Mouse (Mus musculus): Measurements from ENCODE around the gene Pard3.

DNA sequence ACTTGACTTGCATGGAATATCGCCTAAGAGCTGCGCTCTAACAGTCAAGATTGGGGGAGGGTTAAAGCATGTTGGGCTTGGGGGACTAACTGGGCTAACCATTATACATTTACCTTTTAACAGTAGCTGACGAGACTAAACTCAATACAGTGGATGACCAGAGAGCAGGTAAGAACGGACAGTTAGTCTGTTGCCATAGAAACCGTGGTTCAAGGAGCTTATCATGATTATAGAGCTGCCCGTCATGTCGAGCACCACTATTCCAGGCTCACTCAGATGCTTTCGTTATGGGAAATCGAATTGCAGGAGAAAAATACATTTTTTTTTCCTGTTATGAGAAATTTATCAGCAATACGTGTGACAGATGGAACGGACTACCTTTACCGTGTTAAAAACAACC is 346.9 kb downstream of the Pard3 start:
- TF ChIP-seq CTCF (IDR thresholded peaks at IDR 0.05; ENCODE audit: borderline replicate concordance, insufficient read depth, low read depth, low read length) = no peak
- TF ChIP-seq POLR2A (IDR thresholded peaks at IDR 0.05; ENCODE audit: borderline replicate concordance, insufficient read depth, low read length) = no peak

Data from cerebellum, adult 2 months (tissue).